Mouse (Mus musculus) neural tube, embryonic 14.5 days (tissue): ENCODE data around the gene Sprr2k. TPM values are rescaled to one million over a fixed set of nuclear protein-coding genes. Genes with fewer than 3 reads are reported as not detected.
"Not testable (repeated sequence)": the region's sequence is repeated elsewhere in the genome, so short reads cannot be mapped to it uniquely, and the experiment has no call there.

Experiments
- ATAC-seq: fragments of 200-750 bp; cut with Nextera tagmentation; 2 replicates; pipeline ENCODE4 v1.8.0; 2017; ENCODE audit warnings: low read depth, mild to moderate bottlenecking, moderate TSS enrichment, moderate library complexity
- H3K27ac ChIP-seq: fragments of 300-500 bp; sonication (generic); 2 replicates; pipeline ENCODE4 v1.5.1; 2014; ENCODE audit warnings: low read depth, mild to moderate bottlenecking, control low read depth, low read length, moderate library complexity, mixed read lengths
- H3K27me3 ChIP-seq: fragments of 300-500 bp; sonication (generic); 2 replicates; pipeline ENCODE4 v1.6.1; 2014; ENCODE audit warnings: low read length; ENCODE audit not compliant: control insufficient read depth, insufficient read depth
- H3K36me3 ChIP-seq: fragments of 300-500 bp; sonication (generic); 2 replicates; pipeline ENCODE4 v1.6.1; 2014; ENCODE audit warnings: low read length, mixed read lengths; ENCODE audit not compliant: control insufficient read depth, insufficient read depth
- H3K4me1 ChIP-seq: fragments of 300-500 bp; sonication (generic); 2 replicates; pipeline ENCODE4 v1.6.1; 2014; ENCODE audit warnings: low read length; ENCODE audit not compliant: control insufficient read depth, insufficient read depth
- H3K4me2 ChIP-seq: fragments of 300-500 bp; sonication (generic); 2 replicates; pipeline ENCODE4 v1.6.1; 2014; ENCODE audit warnings: mild to moderate bottlenecking, low read depth, low read length, control low read depth
- H3K4me3 ChIP-seq: fragments of 300-500 bp; sonication (generic); 2 replicates; pipeline ENCODE4 v1.5.1; 2014; ENCODE audit warnings: low read depth, low read length, control low read depth, mixed read lengths
- H3K9ac ChIP-seq: fragments of 300-500 bp; sonication (generic); replicated peaks from 2 replicates; pipeline ENCODE4 v1.6.1; 2014; ENCODE audit warnings: low read depth, mild to moderate bottlenecking, control low read depth, low read length, mixed read lengths
- H3K9me3 ChIP-seq: fragments of 300-500 bp; sonication (generic); 2 replicates; pipeline ENCODE4 v1.6.1; 2016; ENCODE audit warnings: low read length; ENCODE audit not compliant: control insufficient read depth
- WGBS: fragments of 180-500 bp; shearing (Covaris S2); extraction: QIAGEN DNeasy Blood & Tissue Kit; methylation state at CpG from one replicate; pipeline ENCODE4 v1.1.7; 2014; 5-methylcytosine and 5-hydroxymethylcytosine counted together
- polyA plus RNA-seq: library from polyadenylated mRNA; unstranded; fragments of >200 nt; fragmentation: Nextera tagmentation; extraction: Ambion mirVana; gene quantifications from 2 replicates; pipeline ENCODE4 v1.2.1, GENCODE M21; 2014

The Sprr2k gene
- polyA plus RNA-seq, 1 experiment from 2014 or later: not detected

DNA sequence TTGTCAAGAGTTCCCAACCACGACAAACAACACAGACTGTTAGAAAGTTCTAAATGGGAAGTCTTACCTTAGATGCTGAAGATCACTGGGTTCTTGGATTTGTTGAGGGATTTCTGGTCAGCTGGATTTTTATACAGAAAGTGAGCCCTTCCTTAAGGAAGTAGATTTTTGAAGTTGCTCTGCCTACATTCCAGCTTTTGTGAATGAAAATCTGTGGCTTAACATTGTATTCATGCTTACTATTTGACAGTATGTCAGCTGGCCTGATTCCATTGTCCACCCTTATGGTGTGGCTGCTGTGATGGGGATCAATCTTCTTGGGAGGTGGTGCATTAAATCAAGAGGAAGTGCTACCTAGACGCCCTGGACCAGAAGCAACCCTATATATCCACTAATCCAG lies 26.2 kb downstream of the Sprr2k start, which contains the start of gene Sprr3:
TSS of gene Sprr3 (minus strand) at position 101 of the 400 bp plus-strand sequence.
- Histone ChIP-seq H3K4me1 (no peaks in the 10 kb centered on the region), H3K4me3 (no peak within 1 kb of the TSS), H3K9ac (no peak within 1 kb of the TSS), H3K4me2 (no peak within 1 kb of the TSS), H3K36me3 (no peaks in the 10 kb centered on the region), H3K9me3 (no peaks in the 10 kb centered on the region), H3K27ac (no peak within 1 kb of the TSS), H3K27me3 (no peaks in the 10 kb centered on the region)
- no peak for ATAC-seq
- WGBS: 72% methylated on average over 2 of the region's 2 CpGs

DNA sequence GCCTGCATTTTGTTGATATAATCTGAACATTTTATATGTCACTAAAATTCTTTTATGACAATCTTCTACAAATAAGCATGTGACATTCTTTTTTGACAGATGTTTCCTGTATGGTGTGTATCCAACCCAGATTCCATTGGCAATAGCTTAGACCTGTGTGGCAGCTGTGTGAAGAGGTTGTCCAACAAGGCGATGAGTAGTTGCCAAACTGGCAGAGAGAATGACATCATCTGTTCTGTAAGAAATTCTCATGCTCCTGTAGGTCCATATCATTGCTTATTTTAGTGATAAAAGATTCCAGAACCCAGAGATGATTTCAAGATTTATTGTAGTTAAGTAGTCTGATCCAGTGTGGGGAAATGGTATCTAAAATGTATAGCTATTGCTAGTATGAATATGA lies 34.2 kb downstream of the Sprr2k start:
- no peaks in the 10 kb centered on the region for H3K36me3 ChIP-seq

DNA sequence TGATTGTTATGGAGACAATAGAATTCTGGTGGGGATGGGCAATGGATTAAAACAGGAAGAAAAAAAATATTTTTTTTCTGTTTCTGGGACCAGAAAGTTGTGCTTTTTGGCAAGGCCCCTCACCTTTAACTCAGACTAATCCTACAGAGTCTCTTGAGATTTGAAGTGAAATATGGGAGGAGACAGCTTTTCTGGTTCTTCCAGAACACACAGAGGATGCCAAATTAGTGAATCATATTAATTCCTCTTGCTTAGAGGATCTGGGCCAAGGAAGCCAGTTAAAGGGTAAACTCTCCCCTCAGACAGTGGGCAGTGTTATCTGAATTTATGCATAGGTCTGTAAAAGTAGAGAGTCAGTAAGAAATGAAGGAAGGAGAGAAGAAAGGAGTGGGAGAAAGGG lies 35.0 kb downstream of the Sprr2k start:
- no peak overlapping the region for H3K4me2 ChIP-seq
- no peaks in the 10 kb centered on the region for H3K27me3 ChIP-seq
- no peaks in the 10 kb centered on the region for H3K36me3 ChIP-seq
- H3K4me3 ChIP-seq: no peak overlapping the region
- no peaks in the 10 kb centered on the region for H3K4me1 ChIP-seq
- no peak overlapping the region for H3K9ac ChIP-seq
- H3K27ac ChIP-seq: no peak overlapping the region
- no peak for ATAC-seq
- no peaks in the 10 kb centered on the region for H3K9me3 ChIP-seq

More for the DNA sequence above, 34.2 kb downstream of the Sprr2k start:
- Histone ChIP-seq H3K4me2 (no peak overlapping the region), H3K4me3 (no peak overlapping the region), H3K9ac (no peak overlapping the region), H3K27me3 (no peaks in the 10 kb centered on the region), H3K9me3 (no peaks in the 10 kb centered on the region), H3K27ac (no peak overlapping the region), H3K4me1 (no peaks in the 10 kb centered on the region)
- no peak for ATAC-seq
- whole genome bisulfite sequencing: 95% methylated on average over 1 of the region's 1 CpGs

DNA sequence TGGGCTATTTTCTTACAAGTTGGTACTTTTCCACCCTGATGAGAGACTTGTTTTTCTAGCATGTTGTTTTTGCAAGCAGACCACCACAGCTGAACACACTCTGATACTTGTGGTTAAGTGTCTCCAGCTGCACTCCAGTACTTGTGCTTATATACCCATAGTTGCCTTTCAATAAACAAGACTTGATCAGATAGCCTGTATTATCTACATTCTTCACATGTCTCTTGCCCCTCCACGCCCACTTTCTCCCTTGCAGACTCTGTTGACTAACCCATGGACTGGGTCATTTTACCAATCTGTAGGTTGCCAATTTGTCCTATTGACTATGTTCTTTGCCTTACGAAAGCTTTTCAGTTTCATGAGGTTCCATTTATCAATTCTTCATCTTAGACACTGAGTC lies 37.7 kb downstream of the Sprr2k start:
- Histone ChIP-seq H3K9ac (no peak overlapping the region), H3K4me3 (no peak overlapping the region), H3K4me2 (no peak overlapping the region), H3K27me3 (no peaks in the 10 kb centered on the region), H3K36me3 (no peaks in the 10 kb centered on the region), H3K4me1 (no peaks in the 10 kb centered on the region), H3K27ac (no peak overlapping the region), H3K9me3 (no peaks in the 10 kb centered on the region)
- no peak for ATAC-seq
- WGBS: 84% methylated on average over 2 of the region's 2 CpGs

DNA sequence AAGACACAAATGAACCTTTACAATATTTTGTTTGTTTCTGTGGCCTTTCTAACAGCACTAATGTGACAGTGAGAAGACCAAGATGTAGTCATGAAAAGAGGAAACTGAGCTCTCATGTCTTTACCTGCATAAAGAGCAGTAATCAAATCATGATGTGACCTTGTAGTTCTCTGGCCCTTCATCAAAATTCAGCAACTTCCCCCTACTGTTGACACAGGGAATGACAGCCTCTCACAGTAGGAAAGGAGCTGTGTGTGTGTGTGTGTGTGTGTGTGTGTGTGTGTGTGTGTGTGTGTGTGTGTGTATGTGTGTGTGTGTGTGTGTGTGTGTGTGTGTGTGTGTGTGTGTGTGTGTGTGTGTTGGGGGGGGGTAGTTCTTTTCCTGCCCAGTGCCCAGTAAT lies 48.9 kb downstream of the Sprr2k start:
- not testable (repeated sequence) for H3K36me3 ChIP-seq, H3K27ac ChIP-seq, H3K9ac ChIP-seq, H3K4me2 ChIP-seq, ATAC-seq, H3K9me3 ChIP-seq, H3K4me1 ChIP-seq, H3K4me3 ChIP-seq, H3K27me3 ChIP-seq

Other genes with a start within 250 kb of the Sprr2k start
- not detected in 2 replicates for gene Sprr2a1, start 216.8 kb upstream of the Sprr2k start, polyA plus RNA-seq
- not detected in 2 replicates for gene Sprr2a2, start 216.7 kb upstream of the Sprr2k start, polyA plus RNA-seq
- not detected in 2 replicates for gene Sprr2a3, start 147.2 kb upstream of the Sprr2k start, polyA plus RNA-seq
- gene Sprr2b, start 116.0 kb upstream of the Sprr2k start, polyA plus RNA-seq: not detected in 2 replicates
- not detected in 2 replicates for gene Sprr2d, start 93.4 kb upstream of the Sprr2k start, polyA plus RNA-seq
- gene Sprr2e, start 80.4 kb upstream of the Sprr2k start, polyA plus RNA-seq: not detected in 2 replicates
- gene Sprr2f, start 67.4 kb upstream of the Sprr2k start, polyA plus RNA-seq: not detected in 2 replicates
- gene Sprr2h, start 46.9 kb upstream of the Sprr2k start, polyA plus RNA-seq: not detected in 2 replicates
- not detected in 2 replicates for gene Sprr2i, start 24.6 kb upstream of the Sprr2k start, polyA plus RNA-seq
- gene Sprr2j-ps, start 14.5 kb upstream of the Sprr2k start, polyA plus RNA-seq: not detected in 2 replicates
- 5.1 and 7.9 TPM in 2 replicates for gene Gm9774, start 3.2 kb upstream of the Sprr2k start, polyA plus RNA-seq
- gene Sprr1b, start 6.2 kb downstream of the Sprr2k start, polyA plus RNA-seq: not detected in 2 replicates
- gene Sprr3, start 26.1 kb downstream of the Sprr2k start, polyA plus RNA-seq: not detected in 2 replicates
- gene Sprr1a, start 53.3 kb downstream of the Sprr2k start, polyA plus RNA-seq: not detected in 2 replicates
- gene Sprr4, start 67.9 kb downstream of the Sprr2k start, polyA plus RNA-seq: not detected in 2 replicates
- not detected in 2 replicates for gene 2310046K23Rik, start 101.9 kb downstream of the Sprr2k start, polyA plus RNA-seq
- not detected in 2 replicates for gene Ivl, start 141.2 kb downstream of the Sprr2k start, polyA plus RNA-seq
- gene Smcp, start 156.4 kb downstream of the Sprr2k start, polyA plus RNA-seq: not detected in 2 replicates
- gene 2210017I01Rik, start 174.9 kb downstream of the Sprr2k start, polyA plus RNA-seq: not detected in 2 replicates
- gene Lce6a, start 189.1 kb downstream of the Sprr2k start, polyA plus RNA-seq: not detected in 2 replicates
- not detected in 2 replicates for gene Lce1a1, start 215.7 kb downstream of the Sprr2k start, polyA plus RNA-seq
- gene Lce1b, start 224.3 kb downstream of the Sprr2k start, polyA plus RNA-seq: not detected in 2 replicates
- not detected in 2 replicates for gene Lce1a2, start 237.7 kb downstream of the Sprr2k start, polyA plus RNA-seq
- not detected in 2 replicates for gene Lce1c, start 246.7 kb downstream of the Sprr2k start, polyA plus RNA-seq